Mouse (Mus musculus) embryo, embryonic 10.5 days (tissue): Measurements from ENCODE around the gene Ncapg.
"Not testable (repeated sequence)": the region's sequence is repeated elsewhere in the genome, so short reads cannot be mapped to it uniquely, and the experiment has no call there.

ENCODE experiments used
- DNase-seq: peaks from one replicate; pipeline ENCODE4 v3.0.0-alpha.2; 2015; ENCODE audit warnings: low spot score

The Ncapg gene

DNA sequence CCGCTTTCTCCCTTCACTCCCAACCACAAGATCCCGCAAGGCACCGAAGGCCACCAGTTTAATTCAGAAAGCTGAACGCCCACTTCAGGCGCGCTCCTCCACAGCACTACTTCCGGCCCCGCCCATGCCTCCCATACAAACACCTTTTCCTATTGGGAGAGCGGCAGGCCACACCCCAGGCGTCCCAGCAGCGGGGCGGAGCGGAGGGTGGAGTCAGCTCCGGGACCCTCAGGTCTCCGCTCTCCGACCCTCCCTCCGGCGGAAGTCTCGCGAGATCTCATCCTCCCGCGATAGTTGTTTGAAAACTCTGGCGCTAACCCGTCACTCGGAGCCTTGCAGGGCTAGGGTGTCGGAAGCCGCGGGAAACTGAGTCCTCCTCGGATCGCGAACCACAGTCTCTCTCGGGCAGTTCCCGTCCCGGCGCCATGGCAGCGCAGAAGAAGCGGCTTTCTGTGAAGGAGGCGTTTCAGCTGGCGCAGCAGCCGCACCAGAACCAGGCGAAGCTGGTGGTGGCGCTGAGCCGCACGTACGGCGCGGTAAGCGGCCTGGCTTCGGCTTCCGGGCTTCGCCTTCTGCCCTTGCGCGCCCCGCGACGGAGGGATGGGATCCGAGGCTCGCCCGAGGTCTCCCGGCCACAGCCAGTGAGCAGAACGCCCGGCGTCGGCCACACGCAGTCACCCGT is at the start of gene Ncapg:
Ncapg (plus strand) TSS at position 322 of the 682 bp plus-strand sequence.
- DNase-seq, result peak; percentile 100

DNA sequence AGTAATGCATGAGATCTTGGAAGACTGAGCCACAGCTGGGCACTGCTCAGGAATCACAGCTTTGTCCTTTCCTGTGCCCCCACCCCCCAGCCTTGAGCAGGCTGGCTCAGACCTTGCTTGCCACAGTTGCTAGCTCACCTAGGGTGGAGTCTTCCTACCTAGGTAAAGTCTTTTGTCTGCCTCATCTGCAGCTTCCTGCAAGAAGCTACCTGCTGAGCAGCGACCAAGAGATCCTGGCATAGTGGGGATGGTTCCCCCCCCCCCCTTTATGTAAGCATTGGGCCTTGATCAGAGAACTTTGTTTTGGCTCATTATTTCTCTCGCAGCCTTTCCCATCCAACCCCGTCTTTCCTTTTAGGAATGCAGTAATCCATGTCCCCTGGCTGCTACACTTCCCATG is 48.2 kb upstream of the Ncapg start:
- DNase-seq, result no peak

DNA sequence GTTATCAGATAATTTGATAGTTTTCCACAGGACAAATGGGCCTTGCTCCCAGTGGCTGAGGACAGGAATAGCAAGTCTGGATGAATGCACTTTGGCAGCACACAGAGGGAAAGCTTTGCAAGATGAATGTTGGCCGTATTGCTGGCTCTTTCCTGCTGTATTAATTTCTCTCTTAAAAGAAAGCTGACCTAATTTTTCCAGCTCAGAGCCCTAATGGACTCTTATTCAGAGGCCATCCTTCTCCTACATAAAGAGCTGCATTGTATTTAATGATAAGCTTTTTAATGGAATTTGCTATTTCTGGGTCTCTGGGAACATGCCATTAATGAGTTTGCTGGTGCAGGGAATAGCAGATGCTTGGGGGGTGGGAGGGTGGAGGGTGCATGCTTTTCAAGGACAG is 41.9 kb upstream of the Ncapg start:
- DNase-seq, result no peak

DNA sequence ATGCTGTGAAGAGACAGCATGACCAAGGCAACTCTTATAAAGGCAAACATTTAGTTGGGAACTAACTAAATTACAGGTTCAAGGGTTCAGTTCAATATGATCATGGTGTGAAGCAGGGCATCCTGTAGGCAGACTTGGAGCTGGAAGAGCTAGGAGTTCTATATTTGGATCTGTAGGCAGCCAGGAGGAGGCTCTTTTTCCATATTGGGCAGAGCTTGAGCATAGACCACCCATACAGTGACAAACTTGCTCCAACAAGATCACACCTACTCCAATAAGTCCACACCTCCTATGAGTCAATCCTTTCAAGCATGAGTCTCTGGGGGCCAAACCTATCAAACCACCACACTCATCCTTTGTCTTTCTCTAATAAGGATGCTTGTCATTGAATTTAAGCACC is 40.2 kb upstream of the Ncapg start:
- no peak for DNase-seq

DNA sequence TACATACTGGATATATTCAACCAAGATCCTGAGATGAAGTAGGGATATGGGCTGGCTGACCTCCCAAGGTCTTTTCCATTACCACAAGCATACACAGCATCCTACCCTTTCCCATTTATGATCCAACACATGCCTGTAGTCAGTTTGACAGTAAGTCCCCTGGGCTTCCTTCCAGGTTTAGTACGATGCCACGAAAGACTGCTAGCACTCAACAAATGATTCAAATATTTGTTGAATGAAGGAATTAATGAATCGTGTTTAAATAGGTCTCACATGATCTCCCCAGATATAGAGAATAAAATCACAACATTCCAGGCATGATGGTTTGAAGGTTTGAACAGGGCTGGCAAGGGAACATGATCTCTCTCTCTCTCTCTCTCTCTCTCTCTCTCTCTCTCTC is 31.3 kb upstream of the Ncapg start:
- no peak for DNase-seq

DNA sequence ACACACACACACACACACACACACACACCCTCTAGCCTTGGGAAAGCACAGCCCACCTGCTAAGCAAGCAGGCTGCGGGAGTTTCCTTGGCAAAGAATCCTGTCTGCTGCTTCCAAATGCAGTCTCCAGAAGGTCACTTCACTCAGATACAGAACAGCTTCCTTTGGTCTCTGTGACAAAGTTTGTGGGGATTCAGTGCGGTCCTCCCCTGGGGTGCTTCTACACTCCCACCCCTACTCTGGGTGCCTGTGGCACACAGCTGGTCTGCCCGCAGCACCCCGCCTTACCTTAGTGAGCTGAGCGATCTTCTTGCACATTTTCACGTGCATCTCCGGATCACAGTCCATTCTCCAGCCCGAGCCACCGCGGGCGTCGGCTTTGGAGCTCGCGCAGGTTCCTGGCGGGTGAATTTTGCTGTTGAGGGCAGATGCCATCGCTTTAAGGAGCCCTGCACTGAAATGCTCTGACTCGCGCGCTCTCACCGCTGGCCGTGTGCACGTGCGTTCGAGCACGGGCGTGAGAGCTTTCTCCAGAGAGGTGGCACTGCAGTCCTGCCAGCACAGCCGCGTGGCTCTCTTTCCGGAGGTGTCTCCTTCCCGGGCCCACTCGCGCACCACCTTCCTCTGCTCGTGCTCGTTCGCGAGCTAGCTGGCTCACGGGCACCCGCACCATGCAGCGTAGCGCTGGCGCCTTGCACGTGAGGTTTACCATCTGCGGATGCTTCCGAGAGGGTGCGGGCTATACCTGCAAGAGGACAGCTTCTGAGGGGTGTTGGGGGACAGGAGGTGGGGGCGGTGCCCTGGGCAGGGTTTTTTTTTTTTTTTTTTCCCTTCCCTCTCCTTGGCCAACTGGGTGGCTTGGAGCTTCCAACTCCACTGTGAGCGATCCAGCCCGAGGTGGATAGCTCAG is 30.7 kb upstream of the Ncapg start, which contains the start of gene Fam184b:
Fam184b (minus strand) TSS at position 809 of the 909 bp plus-strand sequence.
- peak; percentile 62 for DNase-seq

DNA sequence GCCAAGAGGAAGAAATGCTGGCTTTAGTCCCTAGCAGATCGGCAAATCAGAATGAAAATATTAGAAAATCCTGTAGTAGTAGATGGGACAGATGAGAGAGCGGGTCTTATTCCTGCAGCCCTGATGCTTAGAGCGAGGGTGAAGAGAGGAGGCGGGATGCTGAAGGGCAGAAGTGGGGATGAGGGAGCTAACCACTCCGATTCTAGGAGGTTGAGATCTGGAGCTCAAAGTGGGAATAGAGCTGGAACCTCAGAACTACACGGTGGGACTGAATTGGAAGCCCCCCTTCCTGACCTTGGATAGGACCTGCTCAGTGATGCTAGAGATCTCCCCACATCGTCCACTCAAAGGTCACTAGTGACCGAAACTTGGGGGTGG is 30.0 kb upstream of the Ncapg start:
- peak; percentile 37 for DNase-seq

DNA sequence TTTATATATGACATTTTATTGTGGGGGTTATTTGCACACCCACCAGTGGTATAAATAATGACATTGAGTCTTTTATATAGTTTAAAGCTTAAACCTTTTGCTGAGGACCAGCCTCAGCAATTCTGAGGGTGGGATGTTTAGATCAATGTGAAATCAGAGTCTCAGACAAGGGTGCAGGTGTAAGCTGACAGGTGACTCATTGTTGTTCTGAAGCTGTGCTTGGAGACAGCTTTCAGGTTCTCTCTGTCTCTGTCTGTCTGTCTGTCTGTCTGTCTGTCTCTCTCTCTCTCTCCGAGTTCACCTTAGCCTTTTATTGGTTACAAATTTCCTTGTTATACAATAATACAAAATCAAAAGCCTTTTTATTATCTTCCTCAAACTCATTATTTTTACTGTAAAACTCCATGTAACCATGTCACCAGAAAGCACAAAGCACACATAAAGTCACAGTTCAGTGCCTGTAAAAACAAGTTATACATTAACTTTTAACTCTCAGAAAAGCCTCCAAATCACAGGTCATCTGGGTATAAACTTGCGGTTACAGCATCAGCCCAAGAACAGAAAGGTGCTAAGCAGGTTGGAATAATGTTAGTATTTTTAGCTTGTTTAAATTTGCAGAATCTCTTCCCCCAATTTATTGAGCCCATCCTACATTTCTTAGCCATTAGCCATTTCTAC is 18.6 kb upstream of the Ncapg start:
- no peak for DNase-seq

DNA sequence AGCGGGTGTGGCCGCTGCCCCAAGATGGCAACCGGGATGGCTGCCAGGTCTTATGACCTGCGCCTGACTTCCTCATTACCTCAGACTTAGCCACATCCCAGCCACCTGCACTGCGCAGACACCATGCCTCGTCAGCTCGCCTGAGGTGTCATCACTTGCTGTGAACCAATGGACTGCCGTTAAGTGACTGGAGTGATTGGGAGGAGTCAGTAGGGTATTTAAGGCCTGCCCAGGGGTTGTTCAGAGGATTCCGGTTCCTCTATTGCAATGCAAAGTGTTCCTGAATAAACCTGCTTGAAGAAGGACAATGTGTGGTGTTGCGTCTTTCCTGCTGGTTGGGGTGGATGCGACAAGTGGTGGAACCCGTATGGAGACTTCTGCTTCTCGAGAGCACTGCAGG is 11.3 kb upstream of the Ncapg start:
- not testable (repeated sequence) for DNase-seq

DNA sequence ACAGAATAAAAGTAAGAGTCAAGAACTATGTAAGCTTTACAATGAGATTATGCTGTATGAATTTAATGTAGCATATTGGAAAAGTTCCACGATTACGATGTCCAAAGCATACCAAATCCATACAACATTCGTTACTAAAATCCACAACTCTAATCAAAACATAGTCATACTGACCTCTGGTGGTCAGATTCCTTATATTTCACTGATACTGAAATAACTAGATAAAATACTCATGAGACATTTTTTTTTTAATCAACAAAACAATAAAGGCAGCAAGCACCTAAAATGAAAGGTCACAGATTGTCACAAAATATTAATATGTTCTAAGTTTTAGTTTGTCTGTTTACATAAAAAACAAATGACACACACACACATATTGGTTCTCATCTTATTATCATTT is 1.4 kb upstream of the Ncapg start:
- DNase-seq, result peak; percentile 85

DNA sequence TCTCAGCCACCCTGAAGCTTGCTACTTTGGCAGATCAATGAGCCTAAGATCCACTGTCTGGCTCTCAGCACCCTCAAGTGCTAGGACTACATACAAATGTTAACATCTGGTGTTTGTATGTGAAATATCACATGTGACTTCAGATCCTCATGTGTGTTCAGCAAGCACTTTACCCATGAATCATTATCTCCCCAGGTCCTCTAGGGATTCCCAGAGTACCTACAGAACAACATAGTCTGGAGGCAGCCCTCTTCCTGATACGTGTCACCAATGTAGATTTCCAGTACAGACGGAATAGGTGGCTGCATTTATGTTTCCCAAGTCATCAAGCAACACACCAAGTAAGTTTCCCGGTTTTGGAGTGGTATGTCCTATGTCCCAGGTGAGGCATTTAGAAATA is 888 bp upstream of the Ncapg start:
- peak; percentile 50 for DNase-seq

DNA sequence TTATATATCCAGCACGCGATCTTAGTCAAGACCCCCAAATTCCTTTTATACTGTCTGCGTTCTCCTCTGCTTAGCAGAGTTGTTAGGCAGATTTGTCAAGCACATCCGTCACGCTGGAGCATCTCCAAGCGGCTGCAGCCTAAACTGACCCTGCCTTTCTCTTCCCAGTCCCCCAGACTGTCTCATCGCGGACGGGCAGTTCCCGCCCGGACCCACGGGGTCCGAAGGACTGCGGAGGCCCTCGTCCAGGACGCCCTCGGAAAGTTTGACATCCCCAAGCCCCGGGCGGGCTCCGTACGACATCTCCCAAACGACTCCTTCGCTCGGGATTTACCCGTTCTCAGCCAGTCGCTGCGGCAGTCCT is 503 bp upstream of the Ncapg start:
- no peak for DNase-seq

DNA sequence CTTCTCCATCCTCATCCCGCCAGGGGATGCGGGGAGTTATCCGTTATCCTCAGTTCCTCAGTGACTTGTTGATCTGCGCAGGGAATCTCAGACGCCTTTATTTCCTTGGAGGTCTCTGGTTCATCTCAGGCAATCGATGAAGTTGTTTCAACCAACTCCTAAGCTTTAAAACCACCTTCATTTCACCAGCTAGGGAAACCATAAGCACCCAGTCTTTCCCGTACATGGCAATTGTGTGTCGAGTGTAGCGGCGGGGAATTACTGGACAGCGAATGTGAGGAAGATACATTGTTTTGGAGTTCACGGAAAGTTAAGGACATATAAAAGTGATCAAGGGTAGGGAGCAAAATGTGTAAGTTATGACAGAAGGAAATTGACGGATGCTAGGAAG is 556 bp downstream of the Ncapg start:
- peak; percentile 59 for DNase-seq

DNA sequence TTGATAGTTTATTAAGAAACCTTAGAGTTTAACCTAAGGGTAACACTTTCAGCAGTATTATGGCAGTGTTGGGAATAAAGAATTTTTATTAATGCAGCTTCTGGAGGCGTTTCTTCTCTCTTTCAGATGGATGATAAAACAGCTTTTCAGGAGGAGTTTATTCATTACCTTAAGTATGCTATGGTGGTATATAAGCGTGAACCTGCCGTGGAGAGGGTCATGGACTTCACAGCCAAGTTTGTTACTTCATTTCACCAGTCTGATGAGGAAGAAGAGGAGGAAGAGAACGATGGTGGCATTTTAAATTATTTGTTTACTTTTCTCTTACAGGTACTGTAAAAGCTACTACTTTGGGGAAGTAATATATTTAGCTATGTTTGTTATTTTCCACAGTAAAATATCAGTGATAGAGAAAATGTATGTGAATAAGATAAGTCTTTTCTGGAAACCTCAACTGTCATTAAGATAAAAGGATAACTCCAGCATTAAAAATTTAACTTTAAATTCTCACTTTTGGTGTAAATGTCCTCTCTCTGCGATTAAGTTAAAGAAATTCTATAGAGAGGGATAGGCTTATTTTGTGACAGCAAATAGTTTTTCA is 1.3 kb downstream of the Ncapg start:
- peak; percentile 9 for DNase-seq

DNA sequence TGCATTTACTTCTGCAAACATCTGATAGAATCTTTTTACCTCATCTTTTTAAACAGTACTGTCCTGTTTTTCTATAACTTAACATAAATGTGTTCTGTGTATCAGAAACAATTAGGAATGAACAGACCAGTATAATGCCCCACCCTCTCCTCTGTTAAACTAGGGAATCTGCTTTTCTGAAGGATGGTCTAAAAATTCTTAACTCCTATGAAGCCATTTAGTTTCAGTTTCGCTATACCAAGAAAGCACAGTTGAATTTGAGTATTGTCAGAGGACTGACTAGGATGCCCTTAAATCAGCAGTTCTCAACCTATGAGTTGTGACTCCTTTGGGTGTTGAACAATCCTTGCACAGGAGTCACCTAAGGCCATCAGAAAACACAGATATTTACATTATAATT is 5.3 kb downstream of the Ncapg start:
- DNase-seq, result no peak

DNA sequence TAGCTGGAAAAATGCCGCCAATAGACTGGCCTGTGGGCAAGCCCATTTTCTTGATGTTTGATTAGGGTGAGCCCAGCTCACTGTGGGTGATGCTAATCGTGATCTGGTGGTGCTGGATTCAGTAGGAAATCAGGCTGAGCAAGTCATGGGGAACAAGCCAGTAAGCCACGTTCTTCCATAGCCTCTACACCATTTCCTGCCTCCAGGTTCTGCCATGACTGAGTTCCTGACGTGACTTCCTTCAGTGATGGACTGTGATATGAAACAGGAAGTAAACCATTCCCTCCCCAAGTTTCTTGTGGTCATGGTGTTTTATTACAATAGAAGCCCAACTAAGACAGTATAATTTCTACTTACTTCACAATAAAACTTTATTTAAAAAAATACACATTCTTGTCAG is 7.9 kb downstream of the Ncapg start:
- no peak for DNase-seq

DNA sequence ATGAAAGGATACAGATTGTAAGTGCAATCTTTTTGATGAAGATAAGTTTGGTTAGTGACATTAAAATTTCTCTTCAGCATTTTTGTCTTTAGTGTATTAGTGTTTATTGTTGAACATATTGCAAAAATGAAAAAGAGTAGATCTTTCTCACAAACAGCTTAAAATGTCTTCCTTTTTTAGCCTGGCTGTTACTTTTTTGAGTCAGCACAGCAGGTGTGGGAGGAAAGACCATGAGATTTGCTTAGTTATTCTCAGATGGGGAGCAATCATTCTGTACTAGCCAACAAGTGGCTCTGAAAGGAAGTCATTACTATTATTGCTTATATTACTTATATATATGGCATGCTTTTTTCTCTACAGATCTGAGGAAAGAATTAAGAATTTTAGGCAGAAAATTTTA is 10.2 kb downstream of the Ncapg start:
- DNase-seq, result no peak

DNA sequence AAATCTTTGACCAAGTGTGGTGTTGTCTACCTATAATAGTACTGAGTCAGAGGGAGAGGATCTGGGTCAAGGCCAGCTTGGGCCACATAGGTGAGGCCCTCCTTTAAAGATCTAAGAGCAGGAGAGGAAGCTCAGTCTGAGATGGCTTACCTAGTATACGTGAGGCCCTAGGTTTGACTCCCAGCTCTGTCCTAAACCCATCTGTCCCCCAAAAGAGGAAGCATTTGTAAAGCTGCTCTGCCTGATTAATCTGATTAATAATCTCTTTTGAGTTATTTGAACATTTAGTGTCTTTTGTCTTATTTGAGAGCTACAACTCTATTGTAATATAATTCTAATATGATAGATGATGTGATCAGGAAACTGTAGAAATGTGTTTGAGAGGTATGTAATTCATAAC is 13.7 kb downstream of the Ncapg start:
- no peak for DNase-seq

DNA sequence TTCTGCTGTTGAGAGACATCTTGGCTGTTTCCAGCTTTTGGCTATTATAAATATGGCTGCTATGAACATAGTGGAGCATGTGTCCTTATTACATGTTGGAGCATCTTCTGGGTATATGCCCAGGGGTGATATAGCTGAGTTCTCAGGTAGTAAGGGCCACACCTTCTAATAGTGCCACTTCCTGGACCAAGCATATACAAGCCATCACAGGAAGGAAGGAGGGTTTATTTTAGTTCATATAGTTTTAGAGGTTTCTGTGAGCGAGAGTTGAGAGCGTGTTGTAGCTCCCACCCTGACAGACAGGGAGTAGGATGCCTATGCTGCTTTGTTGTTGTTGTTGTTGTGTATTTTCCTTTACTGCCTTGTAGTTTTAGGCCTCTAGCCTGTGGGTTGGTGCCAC is 15.5 kb downstream of the Ncapg start:
- no peak for DNase-seq

DNA sequence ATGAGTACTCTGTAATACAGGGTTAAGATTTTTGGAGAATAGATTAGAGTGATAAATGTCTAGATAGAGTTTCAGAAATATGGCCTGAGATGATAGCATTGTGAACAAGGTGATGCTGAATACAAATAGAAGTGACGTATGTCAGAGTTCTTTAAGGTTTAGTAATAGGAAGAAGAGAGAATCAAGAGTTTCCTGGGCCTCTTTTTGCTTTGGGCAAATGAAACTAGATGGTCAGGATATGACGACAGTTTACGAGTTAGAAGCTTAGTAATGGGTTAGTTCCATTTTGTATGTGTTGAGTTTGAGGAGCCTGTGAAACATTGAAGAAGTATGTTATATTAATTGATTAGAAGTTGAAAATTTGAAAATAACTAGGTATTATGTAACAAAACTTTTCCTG is 16.5 kb downstream of the Ncapg start:
- DNase-seq, result no peak

DNA sequence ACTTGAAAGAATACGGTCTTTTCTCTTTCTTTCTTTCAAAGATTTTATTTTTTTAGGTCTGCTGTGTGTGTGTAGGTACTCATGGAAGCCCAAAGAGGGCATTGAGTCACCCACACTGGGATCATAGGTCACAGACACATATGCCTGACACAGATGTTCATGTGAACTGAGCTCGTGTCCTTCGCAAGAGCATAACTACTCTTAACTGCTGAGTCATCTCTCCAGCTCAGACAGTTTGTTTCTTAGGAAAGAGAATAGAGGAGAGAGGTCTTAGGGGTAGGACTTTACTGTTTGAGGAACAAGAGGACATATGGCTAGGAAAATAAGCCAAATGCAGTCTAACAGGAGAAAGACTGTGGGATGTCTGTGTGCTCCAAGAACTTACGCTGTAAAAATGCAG is 19.4 kb downstream of the Ncapg start:
- DNase-seq, result peak; percentile 5

DNA sequence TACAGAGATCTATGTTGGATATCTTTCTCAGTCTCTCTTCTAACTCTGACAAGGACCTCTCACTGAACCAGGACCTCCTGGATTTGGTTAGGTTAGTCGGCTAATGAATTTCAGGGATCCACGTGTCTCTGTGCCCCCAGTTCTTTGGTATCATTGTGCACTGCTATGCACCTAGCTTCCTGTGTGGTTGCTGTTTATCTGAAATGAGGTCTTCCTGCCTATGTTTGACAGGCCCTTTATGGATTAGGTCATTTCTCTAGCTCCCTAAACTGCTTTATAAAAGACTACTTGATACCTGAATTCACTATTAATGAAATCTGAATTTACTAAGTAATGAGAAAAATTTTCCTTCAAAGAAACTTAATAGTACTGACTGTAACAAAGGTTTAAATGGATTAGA is 21.1 kb downstream of the Ncapg start:
- no peak for DNase-seq

DNA sequence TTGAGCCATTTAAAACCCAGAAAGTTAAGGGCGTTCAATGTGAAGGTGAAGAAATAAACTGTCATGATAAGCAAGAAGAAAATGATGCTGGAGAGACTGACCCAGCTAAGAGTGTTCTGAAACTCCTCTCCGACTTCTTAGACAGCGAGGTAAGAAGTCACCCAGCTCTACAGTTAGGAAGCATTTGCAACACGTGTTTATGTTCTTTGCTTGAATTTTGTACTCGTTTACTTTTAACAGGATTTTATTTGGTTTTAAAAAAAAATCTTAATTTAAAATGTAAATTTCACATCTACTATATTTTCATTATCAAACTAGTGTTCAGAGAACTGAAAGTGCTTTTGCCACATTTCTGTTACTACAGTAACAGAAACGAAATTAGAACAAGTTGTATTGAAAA is 22.0 kb downstream of the Ncapg start:
- DNase-seq, result no peak
